Comparison of ENCODE assay signal across 10 mouse cellular contexts in the genomic region with DNA sequence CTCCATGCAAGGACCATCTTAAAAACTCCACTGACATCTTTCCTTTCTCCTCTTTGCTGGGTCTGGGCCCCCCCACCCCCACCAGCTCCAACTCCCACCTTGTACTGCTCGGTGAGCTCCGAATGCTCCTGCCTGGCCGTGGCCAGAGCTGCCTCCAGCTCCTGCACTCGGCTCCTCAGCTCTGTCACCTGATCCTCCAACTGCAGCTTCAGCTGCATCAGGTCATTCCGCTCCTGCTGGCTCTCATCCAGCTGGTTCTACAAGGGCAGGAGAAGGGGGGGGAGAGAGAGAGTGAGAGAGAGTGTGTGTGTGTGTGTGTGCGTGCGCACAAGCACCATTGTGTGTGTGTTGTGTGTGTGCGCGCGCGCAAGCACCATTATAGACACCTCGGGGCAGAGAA. TPM values are rescaled to one million over a fixed set of nuclear protein-coding genes. Genes with fewer than 3 reads are reported as not detected.
DNase-seq lines count a peak whose midpoint lies in the region; ATAC-seq and TF ChIP-seq lines count a peak whose summit lies in the region.
"Had no signal": no experiment of that assay in that cellular context is flagged by ENCODE, and none has a peak within 500 bp of the region (broad histone marks: within the 10 kb centered on the region; RNA-seq: fewer than 3 reads in every experiment).

No protein-coding gene starts in this region.

- no peak for DNase-seq in limb, embryonic 10.5 days (ENCODE audit: low spot score)
- peak; percentile 50 for DNase-seq in embryonic facial prominence, embryonic 11.5 days (ENCODE audit: low spot score)
- peak; percentile 24 to 49 for DNase-seq in heart, postnatal 14 days
- peak; percentile 18 for DNase-seq in lung, postnatal 14 days
- no peak for DNase-seq in hindbrain, postnatal 0 days (ENCODE audit: low spot score)
- DNase-seq in midbrain, postnatal 0 days (ENCODE audit: low spot score) = no peak
- DNase-seq: embryo, embryonic 11 days; right cerebral cortex, postnatal 4 days; thymus, postnatal 25 days had no signal

- 33% methylated on average over 12 of the region's 12 CpGs for WGBS in limb, embryonic 13.5 days
- 64% methylated on average over 12 of the region's 12 CpGs for WGBS in limb, embryonic 10.5 days
- 62% methylated on average over 12 of the region's 12 CpGs for WGBS in embryonic facial prominence, embryonic 11.5 days
- 69% methylated on average over 12 of the region's 12 CpGs for WGBS in hindbrain, postnatal 0 days
- WGBS in midbrain, postnatal 0 days = 68% methylated on average over 12 of the region's 12 CpGs

- no peak for TF ChIP-seq CTCF in hindbrain, postnatal 0 days (IDR thresholded peaks at IDR 0.05; ENCODE audit: low read depth)
- no peak for TF ChIP-seq CTCF in midbrain, postnatal 0 days (IDR thresholded peaks at IDR 0.05)

- H3K4me1 ChIP-seq in limb, embryonic 13.5 days = peaks cover 17% of the 10 kb centered on the region
- H3K4me1 ChIP-seq in limb, embryonic 10.5 days = peaks cover 11% of the 10 kb centered on the region
- H3K4me1 ChIP-seq in embryonic facial prominence, embryonic 11.5 days (ENCODE audit: control insufficient read depth, insufficient read depth, low read length) = no peaks in the 10 kb centered on the region
- H3K4me1 ChIP-seq in hindbrain, postnatal 0 days (ENCODE audit: insufficient read depth, low read length) = peaks cover 3% of the 10 kb centered on the region; the same call in 1 of the 2 replicates
- H3K4me1 ChIP-seq in midbrain, postnatal 0 days (ENCODE audit: insufficient read depth, low read length) = no peaks in the 10 kb centered on the region

- H3K9me3 ChIP-seq in limb, embryonic 13.5 days = no peaks in the 10 kb centered on the region
- no peaks in the 10 kb centered on the region for H3K9me3 ChIP-seq in limb, embryonic 10.5 days (replicated peaks)
- H3K9me3 ChIP-seq in embryonic facial prominence, embryonic 11.5 days (replicated peaks; ENCODE audit: control insufficient read depth, low read length) = no peaks in the 10 kb centered on the region
- H3K9me3 ChIP-seq in hindbrain, postnatal 0 days (ENCODE audit: low read length) = no peaks in the 10 kb centered on the region
- H3K9me3 ChIP-seq in midbrain, postnatal 0 days (ENCODE audit: low read length) = no peaks in the 10 kb centered on the region

- no peak overlapping the region for H3K27ac ChIP-seq in limb, embryonic 13.5 days
- no peak overlapping the region for H3K27ac ChIP-seq in limb, embryonic 10.5 days
- no peak overlapping the region for H3K27ac ChIP-seq in embryonic facial prominence, embryonic 11.5 days (replicated peaks; ENCODE audit: low read depth, low read length)
- H3K27ac ChIP-seq in hindbrain, postnatal 0 days = no peak overlapping the region
- H3K27ac ChIP-seq in midbrain, postnatal 0 days (ENCODE audit: low read depth, low read length) = no peak overlapping the region

- no peak overlapping the region for H3K4me2 ChIP-seq in limb, embryonic 13.5 days (replicated peaks)
- H3K4me2 ChIP-seq in embryonic facial prominence, embryonic 11.5 days (ENCODE audit: low read depth, low read length) = no peak overlapping the region
- no peak overlapping the region for H3K4me2 ChIP-seq in hindbrain, postnatal 0 days (ENCODE audit: low read depth, low read length)
- no peak overlapping the region for H3K4me2 ChIP-seq in midbrain, postnatal 0 days (ENCODE audit: low read depth, low read length, poor library complexity, severe bottlenecking)

- peaks cover 79% of the 10 kb centered on the region for H3K36me3 ChIP-seq in limb, embryonic 13.5 days
- H3K36me3 ChIP-seq in limb, embryonic 10.5 days = peaks cover 59% of the 10 kb centered on the region
- H3K36me3 ChIP-seq in embryonic facial prominence, embryonic 11.5 days (replicated peaks; ENCODE audit: control insufficient read depth, insufficient read depth, low read depth, low read length) = no peaks in the 10 kb centered on the region
- peaks cover 54% of the 10 kb centered on the region for H3K36me3 ChIP-seq in hindbrain, postnatal 0 days (ENCODE audit: insufficient read depth, low read length)
- peaks cover 58% of the 10 kb centered on the region for H3K36me3 ChIP-seq in midbrain, postnatal 0 days (ENCODE audit: insufficient read depth, low read length)

- no peak overlapping the region for H3K9ac ChIP-seq in limb, embryonic 13.5 days
- H3K9ac ChIP-seq in embryonic facial prominence, embryonic 11.5 days (replicated peaks; ENCODE audit: low read length) = no peak overlapping the region
- H3K9ac ChIP-seq in hindbrain, postnatal 0 days (replicated peaks; ENCODE audit: low read length) = no peak overlapping the region
- no peak overlapping the region for H3K9ac ChIP-seq in midbrain, postnatal 0 days (replicated peaks; ENCODE audit: low read length, poor library complexity, severe bottlenecking)

- H3K4me3 ChIP-seq in limb, embryonic 13.5 days = no peak overlapping the region
- no peak overlapping the region for H3K4me3 ChIP-seq in limb, embryonic 10.5 days
- no peak overlapping the region for H3K4me3 ChIP-seq in embryonic facial prominence, embryonic 11.5 days (ENCODE audit: low read depth, low read length)
- H3K4me3 ChIP-seq in hindbrain, postnatal 0 days (ENCODE audit: low read length) = no peak overlapping the region
- H3K4me3 ChIP-seq in midbrain, postnatal 0 days (ENCODE audit: low read depth, low read length) = no peak overlapping the region

- peak; percentile 73 for ATAC-seq in limb, embryonic 13.5 days (ENCODE audit: low FRiP score, low read depth)
- no peak for ATAC-seq in embryonic facial prominence, embryonic 11.5 days (replicated peaks; ENCODE audit: insufficient number of reproducible peaks, low FRiP score, low TSS enrichment, low read depth)
- ATAC-seq in hindbrain, postnatal 0 days = no peak
- no peak for ATAC-seq in midbrain, postnatal 0 days (ENCODE audit: low FRiP score)

- intact Hi-C loops in heart, postnatal 14 days (cut with DNase I) = no loop called here

- no peaks in the 10 kb centered on the region for H3K27me3 ChIP-seq in limb, embryonic 13.5 days
- H3K27me3 ChIP-seq in limb, embryonic 10.5 days (ENCODE audit: low read depth, poor library complexity, severe bottlenecking) = 0 out of 2 replicates have a peak, but pooled peaks cover 3% of the 10 kb centered on the region
- no peaks in the 10 kb centered on the region for H3K27me3 ChIP-seq in embryonic facial prominence, embryonic 11.5 days (ENCODE audit: control insufficient read depth, insufficient read depth, low read length)
- no peaks in the 10 kb centered on the region for H3K27me3 ChIP-seq in hindbrain, postnatal 0 days (ENCODE audit: insufficient read depth, low read length)
- H3K27me3 ChIP-seq in midbrain, postnatal 0 days (ENCODE audit: insufficient read depth, low read length) = no peaks in the 10 kb centered on the region

RNA-seq across cellular contexts. Expression of a gene that starts 5.8 kb away (rescaled TPM):
- 57.7 and 58.3 TPM in 2 replicates for polyA plus RNA-seq in limb, embryonic 13.5 days (2015; fragmentation: Nextera tagmentation; extraction: Ambion mirVana)
- 26.3 and 33.5 TPM in 2 replicates for polyA plus RNA-seq in limb, embryonic 10.5 days (2016; fragmentation: Nextera tagmentation; extraction: Ambion mirVana)
- polyA plus RNA-seq in embryonic facial prominence, embryonic 11.5 days (2014; fragmentation: Nextera tagmentation; extraction: Ambion mirVana) = 32.2 and 34.0 TPM in 2 replicates
- 100 to 1,000 TPM in 1 of 2 experiments, 10 to 100 TPM in 1; 89.5 to 104 TPM for total RNA-seq in heart, postnatal 14 days (2021)
- total RNA-seq in hindbrain, postnatal 0 days (2014; rRNA removed) = 26.6 and 32.4 TPM in 2 replicates
- polyA plus RNA-seq in hindbrain, postnatal 0 days (2015; fragmentation: Nextera tagmentation; extraction: Ambion mirVana) = 29.8 and 30.3 TPM in 2 replicates
- 34.4 and 34.7 TPM in 2 replicates for total RNA-seq in midbrain, postnatal 0 days (2014; rRNA removed)
- polyA plus RNA-seq in midbrain, postnatal 0 days (2015; fragmentation: Nextera tagmentation; extraction: Ambion mirVana) = 27.1 and 27.2 TPM in 2 replicates

RNA-seq across cellular contexts. Expression of a gene that starts 44.0 kb away (rescaled TPM):
- 54.7 and 65.5 TPM in 2 replicates for polyA plus RNA-seq in limb, embryonic 13.5 days (2015; fragmentation: Nextera tagmentation; extraction: Ambion mirVana)
- polyA plus RNA-seq in limb, embryonic 10.5 days (2016; fragmentation: Nextera tagmentation; extraction: Ambion mirVana) = 61.8 and 74.3 TPM in 2 replicates
- polyA plus RNA-seq in embryonic facial prominence, embryonic 11.5 days (2014; fragmentation: Nextera tagmentation; extraction: Ambion mirVana) = 60.4 and 79.9 TPM in 2 replicates
- 10 to 100 TPM; 22.8 to 37.2 TPM for total RNA-seq in heart, postnatal 14 days (2021)
- total RNA-seq in hindbrain, postnatal 0 days (2014; rRNA removed) = 148 and 610 TPM in 2 replicates
- polyA plus RNA-seq in hindbrain, postnatal 0 days (2015; fragmentation: Nextera tagmentation; extraction: Ambion mirVana) = 60.5 and 66.5 TPM in 2 replicates
- total RNA-seq in midbrain, postnatal 0 days (2014; rRNA removed) = 187 and 348 TPM in 2 replicates
- polyA plus RNA-seq in midbrain, postnatal 0 days (2015; fragmentation: Nextera tagmentation; extraction: Ambion mirVana) = 54.4 and 76.5 TPM in 2 replicates

Comparison
In these comparisons a context has a peak if more than half of its experiments do, and no peak if none do; other contexts are left out.
1. DNase-seq: peak in embryonic facial prominence, embryonic 11.5 days (single experiment), heart, postnatal 14 days (2 of 2) and lung, postnatal 14 days (single experiment); none in limb, embryonic 10.5 days (single experiment), hindbrain, postnatal 0 days (single experiment) and midbrain, postnatal 0 days (single experiment).